Mouse (Mus musculus) liver (tissue): ENCODE results near the gene Cntn2.
A peak's percentile ranks its signal among the peaks of the same experiment; 100 is the strongest.

Experiments
- DNase-seq: peaks from one replicate; pipeline ENCODE4 v3.0.0-alpha.2; 2020; ENCODE audit warnings: mixed read lengths

Cntn2 gene

GRCm38 (mm10) chr1:132557901-132558631 lies 15.0 kb upstream of the Cntn2 start:
- DNase-seq, result peak; percentile 51

- no peak for DNase-seq
Observed at GRCm38 (mm10) chr1:132543789-132544188, 733 bp upstream of the Cntn2 start.

- no peak for DNase-seq
Observed at GRCm38 (mm10) chr1:132541824-132542599, 1.0 kb downstream of the Cntn2 start.

GRCm38 (mm10) chr1:132541171-132541823 lies 1.8 kb downstream of the Cntn2 start:
- DNase-seq, result peak; percentile 24

- DNase-seq, result no peak
Observed at GRCm38 (mm10) chr1:132540701-132541100, 2.4 kb downstream of the Cntn2 start.

GRCm38 (mm10) chr1:132537736-132538135 lies 5.3 kb downstream of the Cntn2 start:
- DNase-seq, result no peak

- no peak for DNase-seq
Observed at GRCm38 (mm10) chr1:132536416-132536815, 6.6 kb downstream of the Cntn2 start.

- no peak for DNase-seq
Observed at GRCm38 (mm10) chr1:132535541-132535940, 7.5 kb downstream of the Cntn2 start.

GRCm38 (mm10) chr1:132533840-132534239 lies 9.2 kb downstream of the Cntn2 start:
- no peak for DNase-seq

- no peak for DNase-seq
Observed at GRCm38 (mm10) chr1:132532521-132532920, 10.5 kb downstream of the Cntn2 start.

- DNase-seq, result no peak
Observed at GRCm38 (mm10) chr1:132530631-132531191, 12.3 kb downstream of the Cntn2 start.

GRCm38 (mm10) chr1:132528647-132529334 lies 14.3 kb downstream of the Cntn2 start:
- no peak for DNase-seq

GRCm38 (mm10) chr1:132528071-132528470 lies 15.0 kb downstream of the Cntn2 start:
- no peak for DNase-seq

- DNase-seq, result peak; percentile 46
Observed at GRCm38 (mm10) chr1:132525832-132526231, 17.2 kb downstream of the Cntn2 start.

- DNase-seq, result peak; percentile 58
Observed at GRCm38 (mm10) chr1:132523920-132524319, 19.1 kb downstream of the Cntn2 start.

- no peak for DNase-seq
Observed at GRCm38 (mm10) chr1:132523048-132523447, 20.0 kb downstream of the Cntn2 start.

- DNase-seq, result peak; percentile 74
Observed at GRCm38 (mm10) chr1:132520764-132521163, 22.3 kb downstream of the Cntn2 start.

- no peak for DNase-seq
Observed at GRCm38 (mm10) chr1:132519734-132520133, 23.3 kb downstream of the Cntn2 start.

GRCm38 (mm10) chr1:132518621-132519020 lies 24.4 kb downstream of the Cntn2 start:
- no peak for DNase-seq

- no peak for DNase-seq
Observed at GRCm38 (mm10) chr1:132516776-132517175, 26.3 kb downstream of the Cntn2 start.

- DNase-seq, result no peak
Observed at GRCm38 (mm10) chr1:132515339-132515738, 27.7 kb downstream of the Cntn2 start.

GRCm38 (mm10) chr1:132512106-132512505 lies 30.9 kb downstream of the Cntn2 start:
- no peak for DNase-seq

- no peak for DNase-seq
Observed at GRCm38 (mm10) chr1:132511521-132511920, 31.5 kb downstream of the Cntn2 start.
